Mouse (Mus musculus) kidney, adult 2 months (tissue): ENCODE results near the gene Spats1. TPM values are rescaled to one million over a fixed set of nuclear protein-coding genes. Genes with fewer than 3 reads are reported as not detected.

Experiments used
- DNase-seq: peaks from one replicate; pipeline ENCODE4 v3.0.0; 2021
- H3K27ac ChIP-seq: fragments of 200-500 bp; 2 replicates; pipeline ENCODE4 v1.5.1; 2012; ENCODE audit warnings: low read depth, low read length, control low read depth, inconsistent platforms; ENCODE audit not compliant: insufficient read depth
- H3K27me3 ChIP-seq: fragments of 200-500 bp; replicated peaks from 2 replicates; pipeline ENCODE4 v1.6.1; 2012; ENCODE audit warnings: mild to moderate bottlenecking, moderate library complexity, low read length, inconsistent platforms; ENCODE audit not compliant: control insufficient read depth, insufficient read depth
- H3K36me3 ChIP-seq: fragments of 200-500 bp; 2 replicates; pipeline ENCODE4 v1.6.1; 2012; ENCODE audit warnings: mild to moderate bottlenecking, moderate library complexity, low read length, inconsistent platforms; ENCODE audit not compliant: control insufficient read depth, insufficient read depth
- H3K4me1 ChIP-seq: fragments of 200-500 bp; 2 replicates; pipeline ENCODE4 v1.6.1; 2011; ENCODE audit warnings: low read length; ENCODE audit not compliant: control insufficient read depth, insufficient read depth
- H3K4me3 ChIP-seq: fragments of 200-500 bp; 2 replicates; pipeline ENCODE4 v1.5.1; 2011; ENCODE audit warnings: mild to moderate bottlenecking, low read depth, low read length, control low read depth; ENCODE audit not compliant: insufficient read depth
- CTCF ChIP-seq: fragments of 200-500 bp; conservative IDR thresholded peaks from 2 replicates; pipeline ENCODE4 v1.5.1; 2011; ENCODE audit warnings: low read depth, mild to moderate bottlenecking, control low read depth, low read length, moderate library complexity, mixed read lengths; ENCODE audit not compliant: insufficient read depth, insufficient read length
- POLR2A ChIP-seq: fragments of 200-500 bp; IDR thresholded peaks from one replicate; pipeline ENCODE4 v1.6.1; 2011; ENCODE audit warnings: low read depth, low read length, control low read depth
- WGBS: fragments of 180-500 bp; shearing (Covaris S2); methylation state at CpG from one replicate; pipeline ENCODE4 v1.1.7; 2018; 5-methylcytosine and 5-hydroxymethylcytosine counted together
- polyA plus RNA-seq: library from polyadenylated mRNA; depleted of rRNA; stranded (reverse); fragments of >200 nt; gene quantifications from 2 replicates; pipeline ENCODE4 v1.2.3, GENCODE M21; 2012

Gene Spats1
- polyA plus RNA-seq, 1 experiment = 0.45 TPM

- no peak overlapping the region for H3K4me3 ChIP-seq
- no peak for DNase-seq
- H3K27ac ChIP-seq = no peak overlapping the region
- peaks cover under 1% of the 10 kb centered on the region; the same call in 1 of the 2 replicates for H3K4me1 ChIP-seq
- 42% methylated on average over 4 of the region's 4 CpGs for WGBS
- H3K27me3 ChIP-seq = no peaks in the 10 kb centered on the region
- TF ChIP-seq CTCF = no peak
- no peak for TF ChIP-seq POLR2A
- H3K36me3 ChIP-seq = no peaks in the 10 kb centered on the region
Observed at GRCm38 (mm10) chr17:45502324-45502723, 27.1 kb upstream of the Spats1 start.

GRCm38 (mm10) chr17:45500981-45501380 is 25.8 kb upstream of the Spats1 start:
- TF ChIP-seq POLR2A (no peak), CTCF (no peak)
- WGBS = 53% methylated on average over 4 of the region's 4 CpGs
- Histone ChIP-seq H3K27me3 (no peaks in the 10 kb centered on the region), H3K4me1 (no peaks in the 10 kb centered on the region), H3K36me3 (no peaks in the 10 kb centered on the region), H3K4me3 (no peak overlapping the region), H3K27ac (no peak overlapping the region)
- no peak for DNase-seq

DNA sequence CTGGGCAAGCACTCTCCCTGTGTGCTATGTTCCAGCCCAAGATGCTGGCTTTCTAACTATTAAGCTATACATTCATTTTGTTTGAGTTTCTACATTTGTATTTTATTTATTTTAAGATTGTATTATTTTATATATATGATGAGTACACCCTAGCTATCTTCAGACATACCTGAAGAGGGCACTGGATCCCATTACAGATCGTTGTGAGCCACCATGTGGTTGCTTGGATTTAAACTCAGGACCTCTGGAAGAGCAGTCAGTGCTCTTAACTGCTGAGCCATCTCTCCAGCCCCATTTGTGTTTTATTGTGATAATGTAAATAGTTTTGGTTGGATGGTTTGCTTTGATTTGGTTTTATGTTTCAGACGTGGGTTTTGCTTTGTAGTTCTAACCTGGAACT is 24.3 kb upstream of the Spats1 start:
- WGBS = 44% methylated on average over 2 of the region's 2 CpGs
- Histone ChIP-seq H3K27ac (no peak overlapping the region), H3K4me1 (no peaks in the 10 kb centered on the region), H3K4me3 (no peak overlapping the region), H3K36me3 (no peaks in the 10 kb centered on the region), H3K27me3 (no peaks in the 10 kb centered on the region)
- DNase-seq = no peak
- TF ChIP-seq POLR2A = no peak
- no peak for TF ChIP-seq CTCF

DNA sequence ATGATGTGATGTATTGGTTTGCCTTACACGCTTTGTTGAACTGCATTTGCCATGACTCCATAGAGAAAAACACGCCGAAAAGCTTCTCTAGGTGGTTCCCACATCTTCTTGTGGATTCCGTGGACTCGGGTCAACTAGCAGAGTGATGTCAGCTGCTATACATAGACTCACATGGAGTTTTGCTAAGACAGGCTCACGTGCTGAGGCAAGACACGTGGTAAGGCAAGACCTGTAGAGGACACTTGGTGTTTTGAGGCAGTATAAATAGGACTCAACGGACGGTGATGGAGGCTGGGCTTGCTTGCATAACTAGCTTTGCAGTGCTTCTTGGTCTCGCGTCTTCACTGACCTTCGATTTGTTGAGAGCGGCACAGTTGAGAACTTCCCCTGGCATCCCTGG is 23.2 kb upstream of the Spats1 start:
- Histone ChIP-seq H3K27me3 (no peaks in the 10 kb centered on the region), H3K36me3 (no peaks in the 10 kb centered on the region), H3K27ac (no peak overlapping the region), H3K4me1 (no peaks in the 10 kb centered on the region), H3K4me3 (no peak overlapping the region)
- TF ChIP-seq POLR2A (no peak), CTCF (no peak)
- no peak for DNase-seq
- WGBS = 85% methylated on average over 13 of the region's 13 CpGs

DNA sequence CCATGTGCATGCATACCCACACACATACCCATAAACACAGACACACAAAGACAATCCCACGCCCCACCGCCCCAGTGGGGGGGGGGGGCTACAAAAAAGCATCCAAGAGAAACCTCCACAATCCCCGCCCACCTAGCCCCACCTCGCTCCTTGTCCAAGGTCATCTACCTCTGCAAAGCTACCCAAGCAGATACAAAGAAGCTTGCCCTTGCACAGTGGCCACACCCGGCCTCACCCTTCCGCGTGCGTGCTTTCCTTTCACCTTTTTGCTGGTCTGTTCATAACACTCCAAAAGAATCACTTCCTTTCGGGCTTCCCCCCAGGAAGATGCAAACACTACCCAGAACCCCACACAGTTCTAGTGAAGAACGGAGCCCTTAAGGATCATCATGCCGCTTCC is 20.2 kb upstream of the Spats1 start:
- Histone ChIP-seq H3K4me1 (no peaks in the 10 kb centered on the region), H3K36me3 (no peaks in the 10 kb centered on the region), H3K4me3 (no peak overlapping the region), H3K27me3 (no peaks in the 10 kb centered on the region), H3K27ac (no peak overlapping the region)
- TF ChIP-seq CTCF = no peak
- TF ChIP-seq POLR2A = no peak
- no peak for DNase-seq
- WGBS = 69% methylated on average over 11 of the region's 11 CpGs

GRCm38 (mm10) chr17:45490532-45491154 is 15.4 kb upstream of the Spats1 start:
- TF ChIP-seq POLR2A = no peak
- no peak for TF ChIP-seq CTCF
- no peak for DNase-seq
- no peak overlapping the region for H3K27ac ChIP-seq
- H3K4me1 ChIP-seq = no peaks in the 10 kb centered on the region
- 59% methylated on average over 13 of the region's 13 CpGs for whole genome bisulfite sequencing
- no peaks in the 10 kb centered on the region for H3K27me3 ChIP-seq
- no peaks in the 10 kb centered on the region for H3K36me3 ChIP-seq
- H3K4me3 ChIP-seq = no peak overlapping the region

GRCm38 (mm10) chr17:45489736-45490135 is 14.5 kb upstream of the Spats1 start:
- 84% methylated on average over 6 of the region's 6 CpGs for WGBS
- Histone ChIP-seq H3K36me3 (no peaks in the 10 kb centered on the region), H3K4me3 (no peak overlapping the region), H3K27me3 (no peaks in the 10 kb centered on the region), H3K4me1 (no peaks in the 10 kb centered on the region), H3K27ac (no peak overlapping the region)
- DNase-seq = no peak
- TF ChIP-seq POLR2A (no peak), CTCF (no peak)
